Mouse (Mus musculus): ENCODE measurements at regions not wholly inside any gene's neighbourhood (a gene's known extent, or its start where the extent isn't known, plus 50 kb on each side); places are given as distances from the start of the nearest gene placed in this dataset.
"Not testable (repeated sequence)": the region's sequence is repeated elsewhere in the genome, so short reads cannot be mapped to it uniquely, and the experiment has no call there.

DNA sequence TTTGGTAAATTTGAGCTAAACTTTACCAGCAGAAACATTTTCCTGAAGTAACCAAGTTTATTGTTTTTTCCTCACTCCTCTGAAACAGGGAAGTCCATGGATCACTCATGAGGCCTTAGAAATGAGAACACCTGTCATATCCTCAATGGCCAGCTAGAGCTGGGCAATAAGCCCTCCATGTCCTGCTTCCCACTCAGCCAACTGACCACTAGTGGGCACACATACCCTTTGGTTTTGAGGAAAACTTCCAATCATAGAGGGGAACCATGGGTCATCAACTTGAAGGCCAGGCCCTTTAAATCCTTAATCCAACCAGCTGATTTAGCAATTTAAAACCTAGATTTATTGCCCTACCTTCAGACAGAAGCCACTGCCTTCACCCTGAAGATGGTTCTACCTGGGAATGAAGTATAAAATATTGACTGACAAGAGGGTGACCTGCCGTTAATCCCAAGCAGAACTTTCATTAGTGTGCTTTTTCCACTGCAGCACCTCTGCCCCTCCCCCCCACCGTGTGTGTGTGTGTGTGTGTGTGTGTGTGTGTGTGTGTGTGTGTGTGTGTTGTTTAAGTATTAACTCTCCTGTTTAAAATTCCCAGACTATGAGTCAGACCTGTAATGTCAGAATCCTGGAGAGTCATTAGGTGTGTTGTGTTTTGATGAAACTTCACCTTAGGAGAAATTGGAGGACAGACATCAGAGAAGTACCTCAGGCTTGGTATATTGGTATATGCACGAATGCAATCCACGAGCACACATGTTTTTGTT is 312.3 kb downstream of the Hdgfl1 start:
- DNase-seq (ENCODE audit: low spot score) = no peak

DNA sequence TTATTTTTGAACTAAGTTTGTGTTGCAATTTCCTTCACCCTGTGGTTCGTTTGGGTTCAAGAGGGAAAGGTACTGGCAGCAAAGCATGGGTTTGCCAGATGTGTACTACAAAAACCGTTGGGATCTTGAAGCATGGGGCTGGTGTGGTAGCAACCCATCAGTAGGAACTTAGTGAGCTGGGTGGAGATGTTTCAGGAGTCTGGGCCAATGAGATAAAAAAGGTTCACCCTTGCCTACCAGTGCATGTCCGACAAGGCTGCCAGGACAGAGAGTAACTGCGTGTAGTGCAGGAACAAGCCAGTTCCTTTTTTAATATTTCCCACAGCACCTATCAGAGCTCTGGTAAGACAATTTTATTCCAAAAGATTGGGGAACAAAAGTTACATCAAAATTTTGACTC is 343.3 kb downstream of the Hdgfl1 start:
- DNase-seq (ENCODE audit: low spot score) = no peak

DNA sequence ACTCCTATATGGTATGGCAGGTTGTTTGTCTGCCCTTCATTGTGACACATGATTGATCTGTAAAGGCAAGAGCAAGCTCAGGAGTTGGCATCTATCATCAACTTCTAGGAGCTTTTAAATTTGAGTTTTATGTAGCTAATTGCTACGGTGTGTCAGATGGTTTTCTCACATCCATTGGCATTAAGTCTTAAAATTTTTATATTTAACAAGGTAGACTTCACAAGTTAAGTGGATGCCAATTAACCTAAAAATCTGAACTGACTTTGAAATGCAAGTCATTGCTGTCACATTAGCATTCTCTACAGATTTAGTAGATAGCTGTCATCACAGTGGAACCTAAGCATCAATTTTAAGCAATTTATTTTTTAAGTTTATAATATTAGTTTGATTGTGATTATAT is 345.5 kb downstream of the Hdgfl1 start:
- no peak for DNase-seq (ENCODE audit: low spot score)

DNA sequence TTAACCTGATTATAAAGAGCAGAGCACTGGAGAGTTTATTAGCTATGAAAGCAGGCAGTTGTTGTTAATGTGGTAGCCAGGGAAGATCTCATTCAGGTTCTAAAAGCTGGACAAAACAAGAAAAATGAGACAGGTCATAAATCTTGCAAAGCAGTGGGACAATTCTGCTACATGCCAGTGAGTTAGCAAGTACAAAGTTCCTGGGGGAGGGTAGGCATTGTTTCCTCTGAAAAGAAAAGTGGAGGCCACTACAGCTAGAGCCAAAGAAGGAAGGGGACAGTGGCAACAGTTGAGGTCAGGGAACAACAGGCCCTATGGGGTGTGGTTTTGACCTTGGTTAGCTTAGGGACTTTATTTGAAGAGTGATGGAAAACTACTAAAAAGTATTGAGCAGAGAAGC is 364.2 kb downstream of the Hdgfl1 start:
- DNase-seq (ENCODE audit: low spot score) = no peak

DNA sequence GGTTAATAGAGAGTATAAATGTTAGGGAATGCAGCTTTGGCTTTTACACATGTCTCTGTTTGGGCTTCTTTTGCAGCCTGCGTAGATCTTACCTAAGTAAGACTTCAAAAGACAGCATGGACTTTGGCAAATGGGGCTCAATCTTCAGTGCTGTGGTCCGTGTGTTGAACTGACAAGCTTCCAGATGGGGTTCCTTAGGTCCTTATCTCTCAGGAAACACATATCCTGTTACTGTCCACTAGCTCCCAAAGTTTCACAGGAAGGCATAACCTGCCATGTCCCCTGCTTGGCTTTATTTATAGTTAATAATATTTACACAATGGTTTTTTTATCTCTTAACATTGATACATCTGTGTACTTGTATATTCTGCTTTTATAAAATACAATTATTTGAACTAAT is 365.3 kb downstream of the Hdgfl1 start:
- DNase-seq (ENCODE audit: low spot score) = no peak

DNA sequence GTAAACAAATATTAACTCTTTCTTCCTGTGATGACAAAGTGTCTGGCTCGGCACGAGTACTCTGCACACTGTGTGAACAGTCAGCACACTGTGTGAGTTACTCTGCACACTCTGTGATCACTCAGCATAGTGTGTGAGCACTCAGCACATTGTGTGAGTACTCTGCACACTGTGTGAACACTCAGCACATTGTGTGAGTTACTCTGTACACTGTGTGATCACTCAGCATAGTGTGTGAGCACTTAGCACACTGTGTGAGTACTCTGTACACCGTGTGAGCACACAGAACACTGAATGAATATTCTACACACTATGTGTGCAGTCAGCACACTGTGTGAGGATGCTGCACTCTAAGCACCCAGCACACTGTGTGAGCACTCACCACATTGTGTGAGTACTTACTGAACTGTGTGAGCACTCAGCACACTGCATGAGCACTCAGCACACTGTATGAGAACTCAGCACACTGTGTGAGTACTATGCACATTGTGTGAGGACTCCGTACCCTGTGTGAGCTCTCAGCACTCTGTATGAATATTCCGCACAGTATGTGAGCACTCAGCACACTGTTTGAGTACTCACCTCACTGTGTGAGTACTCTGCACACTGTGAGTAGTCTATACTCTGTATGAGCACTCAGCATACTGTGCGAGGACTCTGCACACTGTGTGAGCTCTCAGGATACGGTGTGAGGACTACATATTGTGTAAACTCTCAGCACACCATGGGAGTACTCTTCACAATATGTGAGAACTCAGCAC is 381.9 kb downstream of the Hdgfl1 start:
- DNase-seq (ENCODE audit: low spot score) = no peak

DNA sequence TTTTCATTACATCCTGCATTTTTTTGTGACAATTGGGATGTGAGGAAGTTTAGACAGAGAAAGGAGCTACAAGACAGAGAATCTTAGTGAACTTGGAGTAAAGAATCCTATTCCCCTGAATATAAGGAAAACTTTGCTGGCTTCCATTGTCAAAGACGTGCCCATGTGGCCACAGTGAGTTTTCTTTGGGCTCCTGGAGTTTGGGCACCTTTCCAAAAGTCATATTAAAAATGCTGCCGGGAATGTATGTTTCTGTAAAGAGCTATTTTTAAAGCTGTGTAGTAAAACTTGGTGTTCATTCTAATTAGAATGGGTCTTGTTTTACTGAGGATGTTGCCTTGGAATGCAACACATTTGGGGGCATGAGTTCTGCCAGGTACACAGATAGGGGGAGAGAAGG is 387.3 kb downstream of the Hdgfl1 start:
- DNase-seq (ENCODE audit: low spot score) = no peak

DNA sequence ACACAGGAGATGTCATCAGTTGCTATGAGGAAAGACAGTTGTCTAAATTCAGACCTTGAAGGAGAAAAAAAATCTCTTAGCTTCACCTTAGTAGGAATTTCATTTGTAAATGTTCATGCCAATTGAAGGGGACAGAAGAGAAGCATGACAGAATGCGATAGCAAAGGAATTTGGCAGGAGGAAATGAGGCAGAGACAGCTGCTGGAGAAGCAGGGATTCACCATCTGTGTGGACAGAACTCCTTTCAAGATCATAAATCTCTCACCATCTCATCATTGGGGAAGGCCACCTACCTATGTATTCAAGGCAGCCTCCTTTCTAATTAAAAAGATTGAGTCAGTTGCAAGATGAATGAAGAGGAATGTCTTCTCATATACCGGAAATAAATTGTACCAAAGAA is 387.8 kb downstream of the Hdgfl1 start:
- DNase-seq (ENCODE audit: low spot score) = no peak

DNA sequence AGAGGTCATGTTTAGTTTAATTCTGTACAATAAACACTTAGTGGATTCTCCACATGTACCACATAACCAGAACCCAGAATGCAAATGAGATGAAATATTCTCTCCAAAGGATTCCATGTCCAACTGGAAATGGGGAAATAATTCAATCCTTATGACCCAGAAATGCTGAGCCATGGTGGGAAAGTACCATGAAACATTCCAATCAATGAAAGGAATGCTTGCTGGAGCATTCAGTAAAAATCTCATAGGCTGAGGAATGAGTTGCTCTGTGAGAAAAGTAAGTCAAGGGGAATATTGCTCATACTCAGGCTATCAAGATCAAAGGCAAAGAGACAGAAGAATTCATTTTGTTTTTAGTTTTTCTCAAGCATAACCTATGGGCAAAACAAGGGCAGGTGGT is 394.4 kb downstream of the Hdgfl1 start:
- no peak for DNase-seq (ENCODE audit: low spot score)

DNA sequence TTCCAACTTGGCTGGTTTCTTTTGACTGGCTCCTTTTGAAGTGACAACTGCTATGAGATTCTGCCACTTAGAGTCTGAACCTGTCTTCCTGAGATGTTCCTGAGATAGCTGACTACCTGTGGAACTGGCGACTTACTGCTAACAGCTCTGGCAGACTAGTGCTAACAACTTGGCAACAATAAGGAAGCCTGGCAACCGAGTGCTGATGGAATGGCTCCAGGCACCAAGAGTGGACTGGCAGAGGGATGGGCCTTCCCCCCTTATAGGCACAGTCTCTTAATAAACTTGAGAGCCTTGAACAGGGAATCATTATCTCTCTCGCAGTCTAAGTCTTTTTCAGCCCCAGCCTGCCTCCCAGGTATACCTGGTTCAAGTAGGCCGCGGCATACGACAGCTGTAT is 404.1 kb downstream of the Hdgfl1 start:
- not testable (repeated sequence) for DNase-seq (ENCODE audit: low spot score)

DNA sequence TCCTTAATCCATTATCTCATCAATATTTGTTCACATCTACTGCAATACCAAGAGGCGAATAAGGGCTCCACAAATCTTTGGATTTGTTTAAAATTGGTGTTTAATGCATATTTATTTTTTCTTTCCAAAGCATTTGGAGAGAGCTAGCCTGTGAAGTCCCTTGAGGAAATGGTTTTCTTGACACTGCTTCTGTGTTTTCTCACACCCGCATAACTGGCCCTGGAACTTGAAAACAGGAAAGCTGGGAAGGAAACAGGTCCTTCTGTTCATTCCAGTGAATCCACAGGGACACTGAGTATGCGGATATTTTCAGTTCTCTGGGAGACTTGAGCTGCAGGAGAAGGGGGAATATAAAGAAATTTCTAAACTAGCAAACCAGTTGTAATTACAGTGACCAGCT is 413.6 kb downstream of the Hdgfl1 start:
- no peak for DNase-seq (ENCODE audit: low spot score)

DNA sequence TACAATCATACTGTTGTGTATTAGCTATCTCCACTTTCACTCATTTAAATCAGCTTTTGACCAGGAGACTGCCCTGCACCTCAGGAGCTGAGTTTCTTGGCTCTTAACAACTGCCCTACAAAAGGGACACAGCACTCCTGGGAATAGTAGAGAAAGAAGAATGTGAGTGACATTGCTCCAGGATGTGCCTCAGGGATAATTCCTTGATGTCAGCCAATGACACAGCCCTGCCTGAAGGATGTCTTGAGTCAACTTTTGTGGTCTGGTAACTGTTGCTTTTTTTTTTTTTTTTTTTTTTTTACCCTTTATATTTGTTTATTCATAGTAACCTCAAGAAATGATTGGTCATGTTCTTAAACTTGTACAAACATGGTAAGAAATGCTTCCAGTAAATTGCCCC is 415.5 kb downstream of the Hdgfl1 start:
- DNase-seq (ENCODE audit: low spot score) = no peak

DNA sequence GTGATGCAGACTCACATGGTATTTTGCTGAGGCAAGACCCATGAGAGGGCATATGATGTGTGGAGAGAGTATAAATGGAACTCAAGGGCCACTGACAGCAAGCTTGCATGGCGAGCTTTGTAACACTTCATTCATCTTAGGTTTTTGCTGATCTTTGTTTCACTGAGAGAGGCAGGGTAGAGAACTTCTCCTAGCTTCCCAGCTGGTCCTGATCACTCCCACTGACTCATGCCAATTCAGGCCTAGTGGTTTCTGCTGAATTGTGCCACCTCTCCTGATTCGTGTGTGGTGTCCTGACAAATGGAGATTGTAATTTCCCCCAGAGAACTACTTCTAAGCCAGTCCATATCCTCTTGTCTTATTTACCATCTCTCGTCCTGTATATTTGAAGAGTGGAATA is 419.5 kb downstream of the Hdgfl1 start:
- no peak for DNase-seq (ENCODE audit: low spot score)

DNA sequence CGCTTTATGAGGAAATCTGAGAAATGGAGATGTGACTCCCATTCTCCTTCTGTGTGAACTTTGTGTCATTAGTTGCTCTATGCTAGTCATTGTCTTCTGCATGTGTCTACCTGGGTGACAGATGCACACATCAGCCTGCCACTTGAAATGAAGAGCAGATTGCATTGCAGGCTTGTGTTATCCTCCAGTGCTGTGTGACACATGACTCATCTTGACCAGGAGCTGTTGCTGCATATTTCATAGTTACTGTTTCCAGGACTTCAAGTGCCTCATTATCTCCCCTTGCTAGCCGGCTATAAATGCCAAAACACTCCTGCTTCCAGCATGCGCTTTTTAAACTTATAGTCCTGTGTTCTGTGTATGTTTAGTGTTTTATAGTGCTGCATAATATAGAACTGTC is 431.2 kb downstream of the Hdgfl1 start:
- no peak for DNase-seq (ENCODE audit: low spot score)

DNA sequence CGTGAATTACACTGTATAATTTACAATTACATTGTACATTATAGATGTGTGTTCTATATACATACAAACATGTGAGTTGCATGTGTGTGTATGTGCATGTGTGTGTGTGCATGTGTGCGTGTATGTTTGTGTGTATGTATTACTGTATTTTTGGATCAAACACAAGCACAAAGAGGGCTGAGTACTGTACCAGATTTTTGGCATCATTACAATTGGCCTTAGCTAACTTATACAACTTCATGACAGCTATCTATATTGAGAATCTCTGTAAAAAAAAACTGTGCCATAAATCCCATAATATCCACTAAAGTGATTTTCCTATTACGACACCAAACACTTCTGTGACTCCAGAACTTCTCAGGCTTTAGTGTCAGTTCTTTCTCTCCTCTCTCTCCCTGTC is 444.9 kb downstream of the Hdgfl1 start:
- no peak for DNase-seq (ENCODE audit: low spot score)

DNA sequence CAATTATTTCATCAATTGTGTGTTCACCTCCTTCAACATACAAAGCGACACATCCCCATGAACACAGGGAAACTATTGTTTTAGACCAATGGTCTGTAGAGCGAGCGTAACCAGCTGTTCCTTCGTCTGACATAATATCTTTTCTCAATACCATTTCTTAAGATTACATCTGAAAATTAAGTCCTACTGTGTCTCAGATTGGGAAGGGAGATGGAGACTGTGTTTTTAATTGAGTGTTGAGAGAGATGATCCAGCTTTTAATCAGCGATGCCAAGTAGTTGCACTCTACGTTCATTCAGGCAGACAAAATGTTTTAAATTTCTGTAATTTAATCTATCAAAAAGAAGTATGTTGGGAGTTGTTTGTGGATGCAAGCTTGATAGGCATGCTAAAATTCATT is 445.3 kb downstream of the Hdgfl1 start:
- DNase-seq (ENCODE audit: low spot score) = no peak

DNA sequence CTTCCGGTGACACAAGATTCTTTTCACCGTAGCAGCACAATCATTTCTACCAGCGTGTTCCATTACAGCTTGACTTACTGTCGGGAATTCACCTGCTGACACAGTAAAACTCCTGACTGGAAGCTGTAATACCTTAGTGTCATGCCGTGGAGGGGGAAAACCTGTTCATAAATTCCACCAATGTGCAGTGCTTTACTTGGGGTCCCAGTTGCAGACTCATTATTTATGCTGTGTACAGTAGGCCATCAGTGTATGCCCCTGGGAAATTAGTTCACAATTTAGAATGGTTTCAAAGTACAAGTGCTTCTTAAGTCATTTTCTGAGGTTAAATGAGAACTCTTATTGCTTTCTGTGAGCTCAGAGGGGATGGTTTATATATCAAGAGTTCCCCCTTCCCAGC is 451.4 kb downstream of the Hdgfl1 start:
- DNase-seq (ENCODE audit: low spot score) = no peak

DNA sequence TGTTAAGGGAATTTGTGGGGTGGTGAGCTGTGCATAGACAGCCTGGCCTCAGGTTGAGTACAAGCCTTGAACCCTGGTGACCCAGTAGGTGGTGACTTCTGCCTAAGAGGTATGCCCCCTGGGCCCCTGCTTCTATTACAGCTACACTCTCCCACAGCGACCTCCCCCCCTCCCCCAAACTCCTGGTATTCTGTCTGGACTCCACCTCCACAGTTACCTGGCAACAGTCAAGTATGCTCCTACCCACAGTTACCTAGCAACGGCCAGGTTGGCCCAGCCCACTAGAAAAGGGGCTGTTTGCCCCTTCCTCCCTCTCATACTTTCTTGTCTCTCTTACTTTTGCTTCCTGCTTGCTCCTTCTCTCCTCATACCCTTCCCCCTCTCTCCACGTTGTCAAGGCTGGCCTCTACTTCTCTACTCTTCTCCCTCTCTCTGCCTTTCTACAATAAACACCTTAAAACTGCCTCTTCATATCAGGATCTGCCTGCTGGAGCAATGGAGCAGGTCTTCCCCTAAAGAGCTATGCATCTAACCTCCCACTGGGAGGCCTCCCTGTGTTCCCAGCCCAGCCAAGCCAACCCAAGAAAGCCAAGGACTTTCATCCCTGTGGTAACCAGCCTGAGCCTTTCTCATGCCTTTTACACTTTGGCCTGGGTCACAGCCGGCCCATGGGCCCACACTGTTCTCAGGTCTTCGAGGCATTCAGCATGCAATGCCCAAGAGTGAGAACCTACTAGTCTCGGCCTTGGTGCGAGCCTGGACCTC is 457.5 kb downstream of the Hdgfl1 start:
- DNase-seq (ENCODE audit: low spot score) = no peak

DNA sequence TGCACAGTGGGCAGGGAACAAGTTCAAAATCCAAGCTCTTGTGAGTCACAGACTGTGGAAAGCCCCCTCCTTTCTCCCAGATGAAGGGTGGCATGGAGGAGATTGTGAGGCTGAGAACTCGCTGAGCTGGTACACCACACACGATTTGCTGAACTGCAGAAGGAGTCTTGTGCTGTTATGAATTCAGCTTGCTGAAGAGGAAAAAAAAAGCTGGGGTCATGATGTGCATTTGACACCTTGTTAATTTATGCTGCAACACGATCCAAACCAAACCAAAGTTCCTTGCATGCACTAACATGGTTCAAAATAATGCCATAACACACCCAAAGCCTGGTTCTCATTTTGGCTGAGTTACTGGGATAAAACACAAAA is 485.9 kb downstream of the Hdgfl1 start:
- DNase-seq (ENCODE audit: low spot score) = no peak

DNA sequence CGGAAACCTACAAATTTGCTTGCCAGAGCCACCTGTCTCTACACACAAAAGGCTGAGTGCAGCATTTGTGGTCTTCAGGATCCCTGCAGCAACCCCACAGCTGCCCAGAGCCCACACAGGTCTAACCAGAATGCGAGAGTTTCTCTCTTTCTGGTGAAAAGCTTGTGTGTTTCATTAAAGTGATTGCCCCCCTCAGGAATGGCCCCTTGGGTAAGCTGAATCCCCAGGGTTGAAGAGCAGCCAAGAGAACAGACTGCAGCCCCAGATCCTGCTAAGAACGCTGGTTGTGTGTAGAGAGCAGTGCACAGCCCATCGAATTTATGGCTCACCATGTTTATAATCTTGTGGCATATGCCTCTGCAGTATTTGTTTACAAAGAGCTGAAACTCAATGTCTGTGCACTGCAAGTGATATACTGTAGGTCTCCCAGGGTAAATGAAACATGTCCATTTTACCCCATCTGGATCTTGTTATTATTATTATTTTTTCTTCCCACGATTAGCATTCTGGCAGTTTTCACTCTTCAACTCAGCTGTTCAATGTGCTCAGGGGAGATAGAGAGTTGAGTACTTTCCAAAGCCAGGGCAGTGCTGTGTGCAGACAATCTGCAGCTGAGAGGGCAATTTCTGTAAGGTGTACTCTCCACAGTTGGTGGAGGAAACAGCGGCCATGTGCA is 486.4 kb downstream of the Hdgfl1 start:
- DNase-seq (ENCODE audit: low spot score) = no peak

DNA sequence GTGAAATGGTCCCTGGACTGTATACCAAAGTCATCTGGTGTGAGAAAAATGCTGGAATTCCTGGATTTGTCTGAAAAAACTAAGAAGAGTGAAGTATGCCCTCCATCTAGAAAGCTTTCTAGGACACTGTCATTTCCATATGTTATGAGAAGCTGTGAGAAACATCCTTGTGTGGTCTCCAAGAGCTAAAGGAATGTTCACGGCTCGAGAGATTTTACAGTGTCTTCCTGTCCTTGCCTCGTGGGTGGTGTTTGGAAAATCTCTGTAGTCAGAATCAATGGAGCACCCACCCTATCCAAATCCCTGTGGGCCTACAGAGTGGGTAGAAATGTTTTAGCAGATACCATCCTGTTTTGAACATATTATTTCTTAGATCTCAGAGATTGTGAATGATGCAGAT is 487.7 kb downstream of the Hdgfl1 start:
- no peak for DNase-seq (ENCODE audit: low spot score)

DNA sequence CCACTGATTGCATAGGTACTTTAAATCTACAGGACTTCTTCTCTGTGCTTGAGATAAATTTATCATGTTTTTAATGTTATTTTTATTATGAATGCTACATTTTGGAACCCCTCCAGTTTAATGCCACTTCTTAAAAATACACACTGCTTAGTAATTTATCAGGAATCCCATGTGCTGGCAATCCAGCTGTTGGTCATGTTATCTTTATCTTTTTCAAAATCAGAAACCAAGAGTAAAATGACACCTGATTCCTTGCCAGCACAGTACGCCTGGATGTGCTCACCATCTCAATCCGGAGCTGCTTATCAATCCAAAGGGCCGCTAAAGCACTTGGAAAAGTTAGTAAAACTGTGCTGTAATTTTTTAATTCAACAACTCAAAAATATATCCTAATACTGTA is 497.1 kb downstream of the Hdgfl1 start:
- DNase-seq (ENCODE audit: low spot score) = no peak

DNA sequence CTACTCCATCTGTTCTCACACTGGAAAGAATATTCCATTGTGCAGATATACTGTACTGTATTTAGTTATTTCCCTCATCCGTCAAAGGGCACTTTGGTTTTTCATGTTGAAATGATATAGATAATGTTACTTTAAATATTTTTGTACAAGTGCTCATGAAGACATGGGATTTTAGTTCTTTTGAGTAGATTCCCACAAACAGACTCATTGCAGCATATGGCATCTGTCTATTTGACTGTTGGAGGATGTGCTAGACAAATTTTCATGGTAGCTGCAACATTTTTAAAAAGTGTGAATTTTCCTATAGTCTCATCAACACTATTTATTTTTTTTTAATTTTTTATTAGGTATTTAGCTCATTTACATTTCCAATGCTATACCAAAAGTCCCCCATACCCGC is 502.5 kb downstream of the Hdgfl1 start:
- DNase-seq (ENCODE audit: low spot score) = no peak

All from ovary, postnatal 10 days (tissue).